Mouse (Mus musculus) gastrocnemius, adult 8-10 months (tissue): Measurements from ENCODE around the gene C1qtnf4. TPM values are rescaled to one million over a fixed set of nuclear protein-coding genes. Genes with fewer than 3 reads are reported as not detected.

Experiments
- DNase-seq, 2 experiments: peaks; one replicate each; pipeline ENCODE4 v3.0.0; 2022; ENCODE audit warnings: low spot score in 2 of 2
- total RNA-seq, 4 experiments: library from RNA; stranded (reverse); gene quantifications; 2 replicates each; pipeline ENCODE4 v1.2.4; 2022

Gene C1qtnf4
- total RNA-seq, 4 experiments from 2014 or later = 7.6 to 9.8 (median 8.5) TPM

- no peak for DNase-seq
These were observed 46.2 kb downstream of the C1qtnf4 start for GRCm38 (mm10) chr2:90931829-90932228.

GRCm38 (mm10) chr2:90932273-90932672 is 46.6 kb downstream of the C1qtnf4 start:
- no peak for DNase-seq

- DNase-seq = no peak
These were observed 52.7 kb downstream of the C1qtnf4 start for GRCm38 (mm10) chr2:90938362-90938761.

- DNase-seq = no peak
These were observed 54.1 kb downstream of the C1qtnf4 start for GRCm38 (mm10) chr2:90939750-90940149.

Other genes starting within 250 kb of the C1qtnf4 start
- 10 to 100 TPM in 3 of 4 experiments, 1 to 10 TPM in 1; 7.2 to 15.4 (median 13.1) TPM for gene Nup160, start 208.6 kb upstream of the C1qtnf4 start, total RNA-seq
- gene Fnbp4, start 140.5 kb upstream of the C1qtnf4 start, total RNA-seq = 10 to 100 TPM in 1 of 4 experiments, 1 to 10 TPM in 3; 7.4 to 11.1 (median 9.7) TPM
- gene Agbl2, start 103.1 kb upstream of the C1qtnf4 start, total RNA-seq = under 1 TPM; 0.13 to 0.29 (median 0.15) TPM
- 100 to 1,000 TPM; 151 to 157 (median 154) TPM for gene Mtch2, start 38.7 kb upstream of the C1qtnf4 start, total RNA-seq
- gene Kbtbd4, start 18.9 kb downstream of the C1qtnf4 start, total RNA-seq = 10 to 100 TPM; 17.9 to 24.0 (median 22.6) TPM
- gene Ndufs3, start 19.0 kb downstream of the C1qtnf4 start, total RNA-seq = 100 to 1,000 TPM; 495 to 615 (median 547) TPM
- 10 to 100 TPM; 50.7 to 66.2 (median 63.7) TPM for gene Celf1, start 54.5 kb downstream of the C1qtnf4 start, total RNA-seq
- 10 to 100 TPM; 28.6 to 33.9 (median 30.9) TPM for gene Rapsn, start 149.8 kb downstream of the C1qtnf4 start, total RNA-seq
- gene Psmc3, start 168.1 kb downstream of the C1qtnf4 start, total RNA-seq = 100 to 1,000 TPM; 199 to 280 (median 234) TPM
- gene Slc39a13, start 184.6 kb downstream of the C1qtnf4 start, total RNA-seq = 10 to 100 TPM; 19.9 to 21.4 (median 20.9) TPM
- gene Spi1, start 196.5 kb downstream of the C1qtnf4 start, total RNA-seq = under 1 TPM in 3 of 4 experiments, not detected in 1; 0.40 to 0.56 (median 0.44) TPM
- under 1 TPM; 0.29 to 0.36 (median 0.31) TPM for gene Mybpc3, start 232.3 kb downstream of the C1qtnf4 start, total RNA-seq